Mouse (Mus musculus): ENCODE data around the gene Smarcd3.

- TF ChIP-seq POLR2A (IDR thresholded peaks at IDR 0.05; ENCODE audit: low read depth, low read length), result no peak
- no peak for TF ChIP-seq CTCF (IDR thresholded peaks at IDR 0.05; ENCODE audit: extremely low read depth, insufficient read depth, insufficient read length, insufficient replicate concordance)
These were observed 34.4 kb downstream of the Smarcd3 start for GRCm38 (mm10) chr5:24589511-24590500.

All from spleen, adult 2 months (tissue).